Mouse (Mus musculus): Measurements from ENCODE around the gene Hnrnph3.

Hnrnph3 gene

DNA sequence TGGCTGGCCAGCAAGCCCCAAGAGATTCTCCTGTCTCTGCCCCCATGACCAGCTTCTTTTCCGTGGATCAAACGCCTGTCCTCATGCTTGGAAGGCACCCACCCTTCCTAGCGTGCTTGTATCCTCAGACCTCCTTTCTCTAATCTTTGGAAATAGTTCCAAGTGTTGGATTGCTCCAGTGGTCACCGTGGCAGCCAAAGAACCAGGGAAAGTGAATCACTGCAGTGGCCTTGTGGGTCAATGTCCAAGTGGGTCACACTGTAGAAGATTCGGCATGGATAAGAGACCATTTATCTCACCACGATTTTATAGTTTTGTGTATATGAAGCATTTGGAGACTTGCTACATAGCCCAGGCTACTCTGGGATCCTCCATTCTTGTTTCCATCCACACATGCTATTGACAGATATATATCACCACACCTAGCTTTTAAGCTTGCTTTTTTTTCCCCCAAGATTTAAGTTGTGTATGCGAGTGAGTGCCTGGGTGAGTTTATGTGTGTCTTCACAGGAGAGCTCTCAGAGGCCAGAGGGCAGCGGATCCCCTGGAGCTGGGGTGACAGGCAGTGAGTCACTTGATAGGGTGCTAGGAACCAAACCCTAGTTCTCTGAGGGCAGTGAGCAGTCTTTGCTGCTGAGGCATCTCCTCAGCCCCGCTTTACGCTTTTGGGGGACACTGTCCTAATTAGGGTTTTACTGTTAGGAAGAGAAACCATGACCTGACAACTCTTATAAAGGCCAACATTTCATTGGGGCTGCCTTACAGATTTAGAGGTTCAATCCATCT, 3.6 kb upstream of the Hnrnph3 start:
- no peak for DNase-seq

DNA sequence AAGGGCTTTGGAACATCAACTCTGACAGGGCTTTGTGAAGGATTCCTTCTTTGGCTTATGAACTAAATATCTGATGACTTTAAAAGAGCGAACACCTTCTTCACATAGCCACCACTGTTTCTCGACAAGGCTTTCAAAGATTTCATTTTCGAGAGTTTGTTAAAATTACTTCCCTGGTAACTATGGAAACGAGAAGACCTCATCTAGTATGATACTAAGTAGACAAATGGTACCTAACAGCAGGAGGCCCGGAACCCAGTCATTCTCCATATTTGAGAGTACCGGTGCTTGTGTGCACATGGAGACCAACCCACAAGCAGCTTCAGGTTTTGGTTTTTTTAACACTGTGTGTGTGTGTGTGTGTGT, 2.8 kb upstream of the Hnrnph3 start:
- no peak for DNase-seq

DNA sequence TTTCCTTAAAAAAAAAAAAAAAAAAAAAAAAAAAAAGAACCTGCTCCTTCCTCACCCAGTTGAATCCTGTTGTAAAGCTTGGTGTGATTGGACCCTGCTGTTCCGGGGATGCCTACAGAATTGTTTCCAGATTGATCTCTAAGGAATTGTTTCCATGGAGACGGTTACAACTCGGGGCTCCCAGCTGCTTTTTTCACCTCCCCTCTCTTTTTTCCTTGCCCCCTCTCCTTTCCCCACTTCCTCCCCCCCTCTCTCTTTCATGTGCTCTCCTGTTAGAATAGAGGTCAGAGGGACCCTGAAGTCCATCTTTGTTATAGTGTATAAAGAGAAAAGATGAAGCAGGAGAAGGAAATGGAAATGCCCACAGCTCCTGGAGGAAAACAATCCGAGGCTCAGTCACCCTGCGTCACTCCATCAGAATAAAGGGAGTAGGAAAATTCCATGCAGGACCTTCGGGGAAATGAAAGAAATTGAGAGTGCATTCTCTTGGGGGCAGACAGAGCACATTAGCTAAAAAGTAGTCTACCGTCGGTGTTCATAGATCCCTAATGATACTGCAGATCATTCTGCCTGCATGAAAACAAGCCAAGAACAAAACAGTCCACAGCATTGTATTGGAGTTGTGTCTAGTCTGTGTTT, 2.3 kb upstream of the Hnrnph3 start:
- no peak for DNase-seq

DNA sequence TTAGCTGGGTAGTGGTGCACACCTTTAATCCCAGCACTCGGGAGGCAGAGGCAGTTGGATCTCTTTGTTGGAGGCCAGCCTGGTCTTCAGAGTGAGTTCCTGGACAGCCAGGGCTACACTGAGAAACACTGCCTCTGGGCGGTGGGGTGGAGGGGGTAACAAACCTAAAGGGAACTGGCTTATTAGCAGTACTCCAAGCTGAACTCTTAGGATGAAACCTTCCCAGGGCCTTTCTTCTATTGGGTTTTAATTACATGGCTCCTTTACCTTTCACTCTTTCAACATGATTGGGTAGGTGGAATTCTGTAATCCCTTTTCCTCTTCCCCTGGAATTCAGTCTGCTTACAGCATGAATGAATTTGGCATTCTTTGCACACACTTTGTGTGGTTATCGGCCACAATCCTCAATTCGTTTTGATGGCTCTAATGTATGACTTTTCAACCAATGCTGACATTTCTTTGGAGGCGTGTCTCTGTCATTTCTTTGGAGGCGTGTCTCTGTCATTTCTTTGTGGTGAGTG, 1.5 kb upstream of the Hnrnph3 start:
- DNase-seq, result no peak

DNA sequence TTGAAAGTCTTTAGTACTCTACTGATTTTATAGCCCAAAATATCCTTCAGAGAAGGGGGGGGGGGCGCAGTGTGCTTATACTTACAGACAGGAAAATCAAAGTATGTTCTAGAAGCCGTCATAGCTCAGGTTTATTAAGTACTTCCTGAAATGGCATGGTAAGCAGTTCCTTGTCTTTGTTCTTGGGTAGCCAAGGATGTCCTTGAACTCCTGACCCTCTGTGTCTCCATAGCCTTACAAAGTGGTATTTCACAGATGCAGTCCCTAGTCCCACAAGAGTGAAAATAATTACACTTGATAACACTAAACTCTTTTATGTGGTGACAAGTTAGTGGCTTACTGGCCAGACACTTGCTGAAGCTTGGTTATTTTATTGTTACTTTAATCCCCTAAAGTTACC, 999 bp upstream of the Hnrnph3 start:
- DNase-seq, result peak; percentile 46

- DNase-seq, result peak; percentile 84
Observed at GRCm38 (mm10) chr10:63024580-63024910, 528 bp upstream of the Hnrnph3 start.

DNA sequence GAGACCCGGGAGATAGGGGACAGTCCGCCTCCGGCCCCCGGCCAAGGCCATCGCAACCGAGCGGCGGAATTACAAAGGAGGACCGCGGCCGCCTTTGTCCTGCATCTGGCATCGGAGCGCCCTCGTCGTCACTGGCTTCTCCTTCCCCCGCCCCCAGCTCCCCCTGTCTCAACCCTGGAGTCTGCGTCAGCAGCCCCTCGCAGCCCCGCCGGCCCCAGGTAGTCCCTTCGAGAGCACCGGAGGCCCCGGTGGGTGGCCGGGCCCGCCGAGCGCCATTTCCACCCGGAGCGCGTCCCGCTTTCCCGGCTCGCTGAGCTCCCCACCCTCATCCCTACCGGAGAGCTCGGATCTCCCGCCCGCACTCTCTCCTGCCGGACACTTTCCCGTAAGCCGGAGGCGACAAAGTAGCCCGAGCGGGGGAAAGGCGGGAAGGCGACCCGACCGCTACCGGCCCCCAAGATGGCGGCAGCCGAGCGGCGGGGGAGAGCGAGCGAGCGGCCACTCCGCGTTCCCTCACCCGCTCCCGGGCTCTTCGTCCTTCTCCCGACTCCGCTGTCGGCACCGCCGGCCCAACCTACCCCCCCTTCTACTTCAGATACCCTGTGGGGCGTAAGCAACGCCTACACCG, 782 bp downstream of the Hnrnph3 start:
- peak; percentile 75 for DNase-seq

DNA sequence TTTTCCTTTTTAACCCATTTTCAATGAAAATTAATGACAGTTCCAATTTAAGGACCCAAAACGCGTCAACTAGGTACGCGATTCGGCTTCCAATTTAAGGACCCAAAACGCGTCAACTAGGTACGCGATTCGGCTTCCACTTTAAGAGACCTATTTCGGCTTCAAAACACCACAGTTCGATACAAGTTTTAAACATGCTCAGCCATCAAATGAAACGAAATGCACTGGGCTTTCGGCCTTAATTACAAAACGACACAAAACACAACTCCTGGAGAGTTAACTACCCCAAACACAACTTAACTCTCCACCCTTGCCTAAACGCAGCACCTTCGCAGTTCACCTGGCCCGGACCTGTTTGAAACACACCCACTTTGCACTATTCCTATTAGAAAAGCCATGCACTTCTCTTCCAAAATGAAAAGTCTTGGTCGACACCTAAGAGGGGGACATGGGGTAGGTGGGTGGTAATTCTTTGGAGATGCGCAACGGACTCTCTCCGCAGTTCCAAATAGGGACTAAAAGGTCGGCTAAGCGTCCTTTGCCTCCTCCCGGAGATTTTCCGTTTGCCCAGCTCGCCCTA, 1.4 kb downstream of the Hnrnph3 start:
- no peak for DNase-seq

GRCm38 (mm10) chr10:63021702-63022101, 2.3 kb downstream of the Hnrnph3 start:
- no peak for DNase-seq

GRCm38 (mm10) chr10:63019304-63019703, 4.7 kb downstream of the Hnrnph3 start:
- DNase-seq, result no peak

GRCm38 (mm10) chr10:63014168-63014567, 9.8 kb downstream of the Hnrnph3 start:
- DNase-seq, result peak; percentile 46

- no peak for DNase-seq
Observed at GRCm38 (mm10) chr10:63013476-63013875, 10.5 kb downstream of the Hnrnph3 start.

GRCm38 (mm10) chr10:63011556-63011955, 12.5 kb downstream of the Hnrnph3 start:
- no peak for DNase-seq

GRCm38 (mm10) chr10:63010268-63010667, 13.7 kb downstream of the Hnrnph3 start:
- DNase-seq, result no peak

DNA sequence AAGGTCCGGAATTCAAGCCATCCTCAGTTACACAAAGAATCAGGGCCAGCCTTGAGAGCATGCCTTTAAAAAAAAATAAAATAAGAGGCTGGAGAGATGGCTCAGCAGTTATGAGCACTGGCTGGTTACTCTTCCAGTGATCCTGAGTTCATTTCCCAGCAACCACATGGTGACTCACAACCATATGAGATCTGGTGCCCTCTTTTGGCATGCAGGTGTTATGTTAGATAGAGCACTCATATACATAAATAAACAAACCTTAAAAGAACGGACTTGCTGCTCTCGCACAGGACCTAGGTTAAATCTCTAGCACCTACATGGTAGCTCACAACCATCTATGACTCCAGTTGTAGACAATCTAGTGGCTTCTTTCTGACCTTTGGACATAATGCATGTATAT, 15.8 kb downstream of the Hnrnph3 start:
- DNase-seq, result peak; percentile 17

DNA sequence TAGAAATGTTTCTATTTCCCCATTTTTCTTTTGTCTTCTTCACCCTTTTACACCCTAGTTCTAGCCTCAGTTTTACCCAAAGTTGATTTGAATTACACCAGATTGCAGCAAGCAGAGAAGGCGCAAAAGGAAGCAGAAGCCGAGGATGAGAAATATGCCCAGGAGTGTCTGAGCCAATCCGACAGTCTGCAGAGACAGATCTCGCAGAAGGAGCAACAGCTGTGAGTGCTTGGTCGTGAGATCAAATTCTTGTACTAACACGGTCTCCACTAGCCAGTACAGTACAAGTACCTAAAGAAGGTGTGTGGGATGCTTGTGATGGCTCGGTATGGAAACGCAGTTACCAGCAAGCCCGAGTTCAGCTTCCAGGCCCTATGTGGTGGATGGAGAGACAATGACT, 19.5 kb downstream of the Hnrnph3 start:
- no peak for DNase-seq

DNA sequence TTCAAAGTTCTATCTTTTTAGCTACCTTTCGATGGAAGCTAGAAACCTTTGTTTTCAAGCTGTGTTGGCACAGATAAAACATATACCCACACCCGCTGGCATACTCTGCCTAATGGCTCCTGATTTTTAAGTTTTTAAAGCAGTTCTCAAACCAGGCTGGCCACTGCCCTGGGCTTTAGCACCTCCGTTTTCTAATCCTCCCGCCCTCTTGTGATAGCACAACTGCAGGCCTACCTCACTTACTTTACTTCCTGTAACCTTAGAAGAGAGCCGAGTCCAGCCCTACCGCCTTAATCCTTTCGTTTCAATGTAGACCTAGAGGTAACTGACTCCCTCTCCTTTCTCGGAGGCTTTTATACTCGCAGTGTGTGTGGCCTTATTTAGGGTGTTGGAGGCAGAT, 20.8 kb downstream of the Hnrnph3 start:
- DNase-seq, result no peak

DNA sequence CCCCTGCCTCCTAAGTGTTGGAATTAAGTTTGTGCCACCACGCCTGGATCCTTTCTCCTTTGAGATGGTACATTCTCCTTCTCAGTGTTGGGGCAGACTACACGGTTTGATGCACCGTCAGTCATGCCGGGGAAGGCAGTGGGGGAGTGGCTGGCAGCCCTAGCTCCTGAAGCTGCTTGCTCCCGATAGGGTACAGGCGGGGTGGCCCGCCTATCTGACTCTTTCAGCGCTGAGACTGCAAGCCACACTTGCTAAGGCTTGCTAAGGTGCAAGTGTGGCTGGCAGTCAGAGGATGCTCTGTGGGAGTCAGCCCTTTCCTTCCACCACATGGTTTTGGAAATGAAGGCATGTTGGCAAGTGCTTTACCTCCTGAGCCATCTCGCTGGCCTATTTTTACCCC, 23.4 kb downstream of the Hnrnph3 start:
- DNase-seq, result no peak

- DNase-seq, result no peak
Observed at GRCm38 (mm10) chr10:62993991-62994390, 30.0 kb downstream of the Hnrnph3 start.

DNA sequence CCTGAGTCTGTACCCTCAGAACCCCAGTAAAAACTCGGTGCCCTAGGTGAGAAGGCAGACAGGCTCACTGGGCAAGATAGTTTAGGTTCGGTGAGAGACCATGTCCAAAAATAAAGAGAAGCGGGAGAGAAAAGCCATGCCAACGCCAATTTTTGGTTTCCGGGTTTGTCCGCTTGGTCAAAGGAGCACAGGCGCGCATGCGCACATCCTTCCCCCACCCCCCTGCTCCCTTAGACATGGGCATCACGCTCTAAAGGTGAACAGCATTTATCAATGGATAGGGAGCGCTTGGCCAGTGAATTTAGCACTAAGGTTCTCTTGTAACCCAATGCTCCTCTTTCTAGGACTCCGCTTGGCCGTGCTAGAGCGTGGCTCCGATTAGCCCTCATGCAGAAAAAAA, 33.4 kb downstream of the Hnrnph3 start:
- no peak for DNase-seq

DNA sequence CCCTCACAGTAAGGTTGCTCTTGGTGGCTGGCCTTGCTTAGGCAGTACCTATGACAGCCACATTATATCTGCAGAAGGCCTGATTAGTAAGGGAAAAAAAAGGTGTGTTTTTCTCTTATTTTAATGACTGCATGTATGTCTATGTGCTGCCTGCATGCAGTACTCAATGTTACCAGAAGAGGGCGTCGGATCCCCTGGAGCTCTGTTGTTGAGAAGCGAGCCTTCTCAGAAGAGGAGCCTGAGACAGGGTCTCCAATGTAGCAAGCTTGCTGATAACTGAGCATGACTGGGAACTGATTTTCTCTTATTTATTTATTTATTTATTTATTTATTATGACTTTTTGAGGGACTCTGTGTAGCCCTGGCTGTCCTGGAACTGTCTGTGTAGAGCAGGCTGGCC, 36.7 kb downstream of the Hnrnph3 start:
- peak; percentile 29 for DNase-seq

GRCm38 (mm10) chr10:62984495-62984894, 39.5 kb downstream of the Hnrnph3 start:
- no peak for DNase-seq

- no peak for DNase-seq
Observed at GRCm38 (mm10) chr10:62984072-62984471, 39.9 kb downstream of the Hnrnph3 start.

Data from lung, postnatal 36 days (tissue).